Mouse (Mus musculus) neural tube, embryonic 10.5 days (tissue): Measurements from ENCODE around the gene Itpr1.

Experiments used
- DNase-seq: peaks from one replicate; pipeline ENCODE4 v3.0.0-alpha.2; 2017; ENCODE audit warnings: low spot score; ENCODE audit errors: extremely low spot score

Gene Itpr1

GRCm38 (mm10) chr6:108213481-108214293, 791 bp downstream of the Itpr1 start:
- DNase-seq, result peak; percentile 47

GRCm38 (mm10) chr6:108214294-108214925, 1.5 kb downstream of the Itpr1 start:
- DNase-seq, result no peak

GRCm38 (mm10) chr6:108216091-108216490, 3.2 kb downstream of the Itpr1 start:
- DNase-seq, result no peak

GRCm38 (mm10) chr6:108216832-108217231, 3.9 kb downstream of the Itpr1 start:
- DNase-seq, result no peak

GRCm38 (mm10) chr6:108217987-108218386, 5.1 kb downstream of the Itpr1 start:
- DNase-seq, result no peak

GRCm38 (mm10) chr6:108222435-108222834, 9.5 kb downstream of the Itpr1 start:
- no peak for DNase-seq

GRCm38 (mm10) chr6:108222875-108223274, 10.0 kb downstream of the Itpr1 start:
- no peak for DNase-seq

GRCm38 (mm10) chr6:108224361-108224760, 11.5 kb downstream of the Itpr1 start:
- no peak for DNase-seq

- DNase-seq, result no peak
Measured at GRCm38 (mm10) chr6:108225027-108225426, 12.1 kb downstream of the Itpr1 start.

- no peak for DNase-seq
Measured at GRCm38 (mm10) chr6:108226230-108226629, 13.3 kb downstream of the Itpr1 start.

GRCm38 (mm10) chr6:108227461-108227860, 14.6 kb downstream of the Itpr1 start:
- no peak for DNase-seq

- DNase-seq, result no peak
Measured at GRCm38 (mm10) chr6:108228048-108228447, 15.2 kb downstream of the Itpr1 start.

- DNase-seq, result no peak
Measured at GRCm38 (mm10) chr6:108228601-108229000, 15.7 kb downstream of the Itpr1 start.

- no peak for DNase-seq
Measured at GRCm38 (mm10) chr6:108230608-108231007, 17.7 kb downstream of the Itpr1 start.

- no peak for DNase-seq
Measured at GRCm38 (mm10) chr6:108231892-108232710, 19.2 kb downstream of the Itpr1 start.

GRCm38 (mm10) chr6:108233070-108233469, 20.2 kb downstream of the Itpr1 start:
- no peak for DNase-seq

- no peak for DNase-seq
Measured at GRCm38 (mm10) chr6:108234536-108234935, 21.6 kb downstream of the Itpr1 start.

GRCm38 (mm10) chr6:108235680-108236123, 22.8 kb downstream of the Itpr1 start:
- DNase-seq, result peak; percentile 48

GRCm38 (mm10) chr6:108236411-108236921, 23.6 kb downstream of the Itpr1 start:
- DNase-seq, result no peak

GRCm38 (mm10) chr6:108236996-108237395, 24.1 kb downstream of the Itpr1 start:
- no peak for DNase-seq

- DNase-seq, result no peak
Measured at GRCm38 (mm10) chr6:108237585-108237984, 24.7 kb downstream of the Itpr1 start.

- DNase-seq, result no peak
Measured at GRCm38 (mm10) chr6:108238011-108238410, 25.1 kb downstream of the Itpr1 start.
